Mouse (Mus musculus) thymus, adult 2 months (tissue): ENCODE measurements at regions not wholly inside any gene's neighbourhood (a gene's known extent, or its start where the extent isn't known, plus 50 kb on each side); places are given as distances from the start of the nearest gene placed in this dataset.
"Not testable (repeated sequence)": the region's sequence is repeated elsewhere in the genome, so short reads cannot be mapped to it uniquely, and the experiment has no call there.

Experiments used
- DNase-seq: peaks from one replicate; pipeline ENCODE4 v3.0.0; 2021
- H3K27ac ChIP-seq: fragments of 200-500 bp; 2 replicates; pipeline ENCODE4 v1.5.1; 2012; ENCODE audit warnings: low read length, control low read depth; ENCODE audit not compliant: control insufficient read depth, insufficient read depth
- H3K27me3 ChIP-seq: fragments of 200-500 bp; 2 replicates; pipeline ENCODE4 v1.6.1; 2012; ENCODE audit warnings: mild to moderate bottlenecking, low read length, moderate library complexity, mixed read lengths; ENCODE audit not compliant: control insufficient read depth, insufficient read depth
- H3K36me3 ChIP-seq: fragments of 200-500 bp; 2 replicates; pipeline ENCODE4 v1.6.1; 2012; ENCODE audit warnings: mild to moderate bottlenecking, low read length, moderate library complexity; ENCODE audit not compliant: control insufficient read depth, insufficient read depth
- H3K4me1 ChIP-seq: fragments of 200-500 bp; replicated peaks from 2 replicates; pipeline ENCODE4 v1.6.1; 2012; ENCODE audit warnings: low read length; ENCODE audit not compliant: control insufficient read depth, insufficient read depth
- H3K4me3 ChIP-seq: fragments of 200-500 bp; 2 replicates; pipeline ENCODE4 v1.5.1; 2012; ENCODE audit warnings: mild to moderate bottlenecking, low read length, control low read depth, moderate library complexity; ENCODE audit not compliant: control insufficient read depth, insufficient read depth
- CTCF ChIP-seq: fragments of 200-500 bp; IDR thresholded peaks from 2 replicates; pipeline ENCODE4 v1.5.1; 2012; ENCODE audit warnings: mild to moderate bottlenecking, control low read depth, low read length, moderate library complexity, borderline replicate concordance; ENCODE audit not compliant: control insufficient read depth, poor library complexity, insufficient read depth; ENCODE audit errors: extremely low read depth
- POLR2A ChIP-seq: fragments of 200-500 bp; IDR thresholded peaks from 2 replicates; pipeline ENCODE4 v1.6.1; 2012; ENCODE audit warnings: mild to moderate bottlenecking, low read length, control low read depth, moderate library complexity; ENCODE audit not compliant: control insufficient read depth, poor library complexity, insufficient read depth; ENCODE audit errors: extremely low read depth
- WGBS: fragments of 180-500 bp; shearing (Covaris S2); methylation state at CpG from one replicate; pipeline ENCODE4 v1.1.7; 2018; 5-methylcytosine and 5-hydroxymethylcytosine counted together

DNA sequence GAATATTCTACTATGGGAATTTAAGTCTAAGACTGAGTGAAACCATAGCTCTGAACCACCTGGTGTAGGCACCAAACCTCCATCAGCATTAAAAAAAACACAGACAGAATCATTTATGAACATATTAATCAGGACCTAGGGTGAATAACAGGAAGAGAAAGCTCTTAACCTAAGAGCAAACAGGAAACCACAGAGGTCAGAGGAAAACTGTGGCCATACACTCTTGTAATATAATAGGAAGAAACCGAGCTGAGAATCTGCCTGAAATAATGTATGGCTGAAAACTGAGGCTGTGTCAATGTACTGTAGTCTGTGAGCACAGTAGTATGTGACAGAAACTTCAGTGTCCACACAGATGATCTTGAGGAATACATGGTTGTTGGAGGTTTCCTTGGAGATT is 643.4 kb upstream of the Zfp386 start:
- 0% methylated on average over 1 of the region's 1 CpGs for whole genome bisulfite sequencing

DNA sequence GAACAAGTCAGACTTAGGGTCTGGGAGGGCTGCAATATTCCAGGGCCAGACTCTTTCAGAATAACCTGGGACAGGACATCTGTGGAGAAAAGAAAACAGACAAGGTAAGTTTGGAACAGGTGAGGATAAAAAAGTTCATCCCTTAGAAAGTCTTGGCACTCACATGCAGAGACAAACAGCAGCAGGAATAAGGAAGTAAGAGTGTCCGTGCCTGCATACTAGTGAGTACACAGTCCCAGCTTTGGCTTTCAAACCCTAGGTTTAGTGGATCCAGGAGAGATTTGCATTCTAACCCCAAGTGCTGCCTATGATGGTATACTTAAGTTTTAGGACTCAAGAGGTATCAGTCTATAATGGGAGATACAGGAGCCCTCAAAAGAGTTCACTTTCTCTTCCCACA is 642.9 kb upstream of the Zfp386 start:
- TF ChIP-seq CTCF: no peak
- TF ChIP-seq POLR2A: no peak
- Histone ChIP-seq H3K4me1 (no peaks in the 10 kb centered on the region), H3K36me3 (no peaks in the 10 kb centered on the region), H3K27ac (no peak overlapping the region), H3K4me3 (no peak overlapping the region), H3K27me3 (no peaks in the 10 kb centered on the region)
- DNase-seq: no peak
- 56% methylated on average over 1 of the region's 1 CpGs for WGBS

More for the DNA sequence above, 643.4 kb upstream of the Zfp386 start:
- no peaks in the 10 kb centered on the region for H3K4me1 ChIP-seq
- DNase-seq: no peak
- H3K27ac ChIP-seq: no peak overlapping the region
- no peak overlapping the region for H3K4me3 ChIP-seq
- H3K27me3 ChIP-seq: no peaks in the 10 kb centered on the region
- TF ChIP-seq CTCF (no peak), POLR2A (no peak)
- H3K36me3 ChIP-seq: no peaks in the 10 kb centered on the region

DNA sequence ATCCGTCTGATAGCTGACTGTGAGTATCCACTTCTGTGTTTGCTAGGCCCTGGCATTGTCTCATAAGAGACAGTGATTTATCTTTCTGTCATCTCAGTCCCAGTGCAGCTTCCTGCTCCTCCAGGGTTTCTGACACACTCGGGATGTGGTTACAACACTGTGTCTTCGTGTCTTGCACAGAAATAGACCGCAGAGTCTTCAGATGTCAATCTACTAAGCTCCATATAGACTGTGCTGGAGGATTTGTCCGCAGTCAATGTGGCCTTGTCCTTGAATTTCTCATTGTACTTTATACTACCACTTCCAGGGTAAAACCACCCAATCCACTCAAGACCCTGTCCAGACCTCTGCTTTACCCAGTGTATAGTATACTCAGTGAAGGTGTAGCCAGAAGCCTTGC is 601.3 kb upstream of the Zfp386 start:
- WGBS: 6% methylated on average over 3 of the region's 5 CpGs
- H3K4me3 ChIP-seq, DNase-seq, H3K27me3 ChIP-seq, H3K4me1 ChIP-seq, H3K36me3 ChIP-seq, H3K27ac ChIP-seq: not testable (repeated sequence)

DNA sequence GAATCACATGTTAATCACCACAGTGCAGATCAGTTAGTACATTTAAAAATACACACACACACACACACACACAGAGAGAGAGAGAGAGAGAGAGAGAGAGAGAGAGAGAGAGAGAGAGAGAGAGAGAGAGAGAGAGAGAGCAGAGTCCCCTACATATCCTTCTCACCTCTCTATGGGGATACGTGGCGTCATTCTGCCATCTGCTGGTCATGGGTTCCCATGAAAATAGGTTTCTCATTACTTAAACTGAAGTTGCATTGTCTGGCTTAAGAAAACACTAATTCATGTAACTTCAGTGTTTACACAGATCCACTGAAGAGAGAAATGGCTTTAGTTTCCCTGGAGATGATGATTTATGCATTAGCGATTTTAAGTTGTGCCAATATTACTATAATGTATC is 594.9 kb upstream of the Zfp386 start:
- H3K27me3 ChIP-seq, H3K36me3 ChIP-seq, H3K4me3 ChIP-seq, H3K4me1 ChIP-seq, H3K27ac ChIP-seq: not testable (repeated sequence)
- 16% methylated on average over 3 of the region's 3 CpGs for WGBS
- DNase-seq: peak; percentile 29

DNA sequence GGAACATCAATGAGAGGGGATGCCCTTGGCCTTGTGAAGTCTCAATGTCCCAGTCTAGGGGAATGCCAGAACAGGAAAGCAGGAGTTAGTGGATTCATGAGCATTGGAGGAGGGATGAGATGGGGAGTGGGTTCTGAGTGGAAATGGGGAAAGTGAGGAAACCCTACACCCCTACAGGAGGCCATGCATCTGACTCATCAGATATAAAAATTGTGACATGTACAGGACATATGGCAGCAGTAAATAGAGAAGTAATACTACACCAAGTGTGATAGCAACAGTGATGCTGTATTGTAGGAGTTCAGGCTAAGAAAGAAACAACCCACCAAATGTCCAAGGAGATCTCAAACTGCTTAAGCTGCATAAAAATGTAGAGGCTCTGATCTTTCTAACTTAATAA is 582.7 kb upstream of the Zfp386 start:
- H3K27me3 ChIP-seq, H3K27ac ChIP-seq: not testable (repeated sequence)

DNA sequence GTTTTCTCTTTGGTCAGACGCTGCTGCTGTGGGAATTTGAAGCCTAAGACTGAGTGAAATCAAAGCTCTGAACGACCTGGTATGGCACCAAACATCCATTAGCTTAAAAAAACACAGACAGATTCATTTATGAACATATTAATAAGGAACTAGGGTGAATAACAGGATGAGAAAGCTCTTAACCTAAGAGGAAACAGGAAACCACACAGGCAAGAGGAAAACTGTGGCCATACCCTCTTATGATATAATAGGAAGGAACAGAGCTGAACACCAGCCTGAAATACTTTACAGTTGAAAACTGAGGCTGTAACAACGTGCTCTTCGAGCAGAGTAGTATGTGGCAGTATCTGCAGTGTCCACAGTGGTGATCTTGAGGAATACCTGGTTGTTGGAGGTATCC is 579.5 kb upstream of the Zfp386 start:
- DNase-seq, H3K27me3 ChIP-seq, H3K36me3 ChIP-seq, H3K27ac ChIP-seq, H3K4me3 ChIP-seq, H3K4me1 ChIP-seq: not testable (repeated sequence)
- WGBS: 8% methylated on average over 4 of the region's 4 CpGs

More for the DNA sequence above, 582.7 kb upstream of the Zfp386 start:
- DNase-seq, H3K4me1 ChIP-seq, H3K36me3 ChIP-seq, H3K4me3 ChIP-seq: not testable (repeated sequence)

DNA sequence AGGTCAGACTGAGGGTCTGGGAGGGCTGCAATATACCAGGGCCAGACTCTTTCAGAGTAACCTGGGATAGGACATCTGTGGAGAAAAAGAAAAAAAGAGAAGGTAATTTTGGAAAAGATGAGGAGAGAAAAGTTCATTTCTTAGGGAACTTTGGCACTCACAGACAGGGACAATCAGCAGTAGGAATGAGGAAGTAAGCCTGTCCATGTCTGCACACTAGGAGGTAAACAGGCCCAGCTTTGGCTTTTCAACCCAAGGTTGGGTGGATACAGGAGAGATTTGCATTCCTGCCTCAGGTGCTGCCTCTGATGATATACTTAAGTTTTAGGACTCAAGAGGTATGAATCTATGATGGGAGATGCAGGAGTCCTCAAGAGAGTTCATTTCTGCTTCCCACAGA is 579.0 kb upstream of the Zfp386 start:
- H3K27ac ChIP-seq, H3K4me3 ChIP-seq, H3K27me3 ChIP-seq, DNase-seq, H3K4me1 ChIP-seq, H3K36me3 ChIP-seq: not testable (repeated sequence)

DNA sequence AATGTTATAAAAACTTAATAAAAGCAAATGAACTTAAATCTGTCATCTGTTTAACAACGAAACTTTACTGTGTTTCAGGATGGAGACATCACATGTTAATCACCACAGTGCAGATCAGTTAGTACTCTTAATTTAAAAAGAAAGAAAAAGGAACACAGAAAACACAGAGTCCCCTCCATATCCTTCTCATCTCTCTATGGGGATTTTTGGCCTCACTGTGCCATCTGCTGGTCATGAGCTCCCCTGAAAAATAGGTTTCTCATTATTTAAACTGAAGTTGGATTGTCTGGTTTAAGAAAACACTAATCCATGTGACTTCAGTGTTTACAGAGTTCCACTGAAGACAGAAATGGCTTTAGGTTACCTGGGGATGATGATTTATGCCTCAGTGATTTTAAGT is 548.7 kb upstream of the Zfp386 start:
- Histone ChIP-seq H3K27ac (no peak overlapping the region), H3K36me3 (no peaks in the 10 kb centered on the region), H3K4me3 (no peak overlapping the region), H3K27me3 (no peaks in the 10 kb centered on the region), H3K4me1 (no peaks in the 10 kb centered on the region)
- no peak for TF ChIP-seq CTCF
- no peak for TF ChIP-seq POLR2A
- DNase-seq: no peak
- WGBS: 13% methylated on average over 1 of the region's 1 CpGs

DNA sequence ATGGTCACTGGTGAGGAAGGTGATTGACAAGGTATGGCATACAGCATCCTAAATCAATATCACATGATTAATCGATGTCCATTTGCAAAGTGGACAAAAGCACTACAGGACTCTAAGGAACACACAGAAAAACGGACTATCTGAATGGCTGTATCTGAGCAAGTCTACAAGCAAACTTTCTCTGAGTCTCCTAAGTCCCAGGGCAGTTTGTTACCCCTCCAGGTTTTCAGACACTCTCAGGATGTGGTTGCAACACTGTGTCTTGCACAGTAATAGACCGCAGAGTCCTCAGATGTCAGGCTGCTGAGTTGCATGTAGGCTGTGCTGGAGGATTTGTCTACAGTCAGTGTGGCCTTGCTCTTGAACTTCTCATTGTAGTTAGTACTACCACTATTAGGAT is 540.2 kb upstream of the Zfp386 start:
- not testable (repeated sequence) for H3K36me3 ChIP-seq, H3K27ac ChIP-seq, H3K4me1 ChIP-seq, DNase-seq, H3K27me3 ChIP-seq, H3K4me3 ChIP-seq
- 30% methylated on average over 3 of the region's 3 CpGs for WGBS

DNA sequence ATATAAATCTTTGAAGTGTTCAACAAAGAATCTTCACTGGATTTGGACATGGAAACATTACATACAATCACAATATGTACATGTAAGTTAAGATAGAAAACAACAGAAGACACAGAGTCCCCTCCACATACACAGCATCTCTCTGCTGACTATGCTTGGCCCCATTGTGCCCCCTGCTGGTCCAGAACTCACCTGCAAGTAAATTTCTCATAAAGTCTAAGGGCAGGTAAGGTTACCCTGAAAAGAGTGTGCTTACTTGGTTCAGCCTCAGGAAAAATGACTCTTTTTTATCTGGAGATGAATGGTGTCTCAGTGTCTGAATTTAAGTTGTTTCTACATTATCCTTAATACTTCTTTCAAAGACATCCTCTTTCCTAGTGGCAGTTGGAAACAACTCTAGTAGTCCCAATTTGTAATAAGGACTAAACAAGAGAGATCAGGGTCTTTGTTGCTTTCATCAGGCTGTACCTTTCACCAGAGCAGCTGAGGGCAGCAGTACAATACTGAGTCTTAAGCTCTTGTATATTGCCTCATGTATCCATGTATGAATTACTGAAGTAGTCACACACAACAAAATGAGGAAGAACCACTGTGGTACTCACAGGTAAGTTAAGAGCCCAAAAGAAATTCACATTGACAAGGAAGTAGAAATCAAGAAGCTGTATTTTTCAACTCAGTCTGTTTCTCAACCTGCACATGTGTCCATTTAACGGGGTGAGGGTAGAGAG is 538.7 kb upstream of the Zfp386 start:
- not testable (repeated sequence) for H3K4me3 ChIP-seq, H3K4me1 ChIP-seq, H3K27ac ChIP-seq, H3K27me3 ChIP-seq, H3K36me3 ChIP-seq
- peak; percentile 35 for DNase-seq
- WGBS: 70% methylated on average over 1 of the region's 1 CpGs
